Mouse (Mus musculus): ENCODE measurements at regions not wholly inside any gene's neighbourhood (a gene's known extent, or its start where the extent isn't known, plus 50 kb on each side); places are given as distances from the start of the nearest gene placed in this dataset.

DNA sequence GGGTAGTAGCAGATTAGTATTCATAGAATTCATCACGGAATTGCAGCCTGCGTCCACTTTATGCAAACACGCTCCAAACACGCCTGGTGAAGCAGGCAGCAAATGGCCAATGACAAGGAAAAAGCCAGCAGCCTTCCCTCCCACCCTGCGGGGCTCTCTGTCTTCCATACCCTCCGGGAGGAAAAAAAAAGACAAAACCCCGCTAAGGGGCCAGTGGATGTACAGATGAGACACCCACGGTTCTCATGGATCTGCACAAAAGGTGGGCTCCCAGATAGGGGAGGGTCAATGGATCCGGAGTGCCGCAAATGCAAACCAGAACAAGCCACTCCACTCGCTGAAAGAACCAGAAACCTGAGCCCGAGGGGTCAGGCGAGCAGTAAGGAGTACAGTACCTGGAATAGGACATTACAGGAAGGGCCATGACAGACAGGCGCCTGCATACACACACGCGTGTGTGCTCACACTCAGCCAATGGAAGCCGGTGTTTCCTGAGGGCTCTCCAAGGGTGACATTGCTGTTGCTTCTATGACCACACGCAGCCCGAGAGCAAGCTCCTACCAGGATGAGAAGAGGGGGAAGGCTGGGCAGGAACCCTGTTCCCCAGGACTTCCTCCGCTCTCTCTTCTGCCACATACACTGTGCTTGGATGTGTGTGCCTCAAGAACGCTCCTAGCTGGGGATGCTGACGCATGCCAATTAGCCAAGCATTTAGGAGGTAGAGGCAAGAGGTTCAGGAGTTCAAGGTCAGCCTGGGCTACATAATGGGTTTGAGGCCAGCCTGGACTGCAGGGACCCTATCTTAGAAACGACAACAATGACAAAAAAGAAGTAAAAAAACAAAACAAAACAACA, 57.5 kb upstream of the Casz1 start:
- TF ChIP-seq HCFC1 (IDR thresholded peaks at IDR 0.05; ENCODE audit: borderline replicate concordance, insufficient read depth, low read length) (no peak), CHD2 (IDR thresholded peaks at IDR 0.05; ENCODE audit: low read depth, low read length) (no peak), ZNF384 (IDR thresholded peaks at IDR 0.05; ENCODE audit: low read depth, low read length) (no peak), ZC3H11A (IDR thresholded peaks at IDR 0.05; ENCODE audit: borderline replicate concordance, low read depth, low read length) (no peak), MAFK (IDR thresholded peaks at IDR 0.05; ENCODE audit: insufficient read depth, low read depth, low read length) (no peak)

All from ES-E14 (cell line).